Mouse (Mus musculus): ENCODE measurements at regions not wholly inside any gene's neighbourhood (a gene's known extent, or its start where the extent isn't known, plus 50 kb on each side); places are given as distances from the start of the nearest gene placed in this dataset.

DNA sequence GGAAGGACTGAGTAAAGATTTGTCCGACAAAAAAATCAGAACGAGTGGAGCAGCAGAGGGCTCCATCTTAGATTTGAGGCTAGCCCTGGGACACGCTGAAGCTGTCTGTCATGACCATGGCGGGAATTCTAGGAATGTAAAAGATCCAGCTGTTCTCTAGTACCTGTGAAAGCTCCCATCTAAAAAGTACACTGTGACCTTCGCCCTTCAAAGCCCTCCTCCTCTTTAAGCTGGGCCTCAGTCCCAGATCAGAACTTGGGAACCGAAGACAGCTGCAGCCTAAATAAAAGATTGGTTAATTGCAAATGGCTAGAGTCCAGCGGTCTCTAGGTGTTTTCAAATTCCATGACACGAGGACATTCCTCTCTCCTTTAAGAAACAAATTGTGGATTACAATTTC is 195.6 kb downstream of the Parm1 start:
- TF ChIP-seq POLR2A (IDR thresholded peaks at IDR 0.05; ENCODE audit: low read depth, low read length) (no peak), CTCF (conservative IDR thresholded peaks at IDR 0.05; ENCODE audit: insufficient read depth, insufficient read length, low read depth, low read length) (no peak)
